Mouse (Mus musculus) bone marrow macrophage, adult 2 months (primary cell): ENCODE measurements at regions not wholly inside any gene's neighbourhood (a gene's known extent, or its start where the extent isn't known, plus 50 kb on each side); places are given as distances from the start of the nearest gene placed in this dataset.

Experiments
- CTCF ChIP-seq: IDR thresholded peaks from 2 replicates; pipeline ENCODE4 v1.5.1; 2012; ENCODE audit warnings: low read depth, mild to moderate bottlenecking, low read length, moderate library complexity
- POLR2A ChIP-seq: IDR thresholded peaks from 2 replicates; pipeline ENCODE4 v1.6.1; 2012; ENCODE audit warnings: mild to moderate bottlenecking, low read depth, low read length, borderline replicate concordance

DNA sequence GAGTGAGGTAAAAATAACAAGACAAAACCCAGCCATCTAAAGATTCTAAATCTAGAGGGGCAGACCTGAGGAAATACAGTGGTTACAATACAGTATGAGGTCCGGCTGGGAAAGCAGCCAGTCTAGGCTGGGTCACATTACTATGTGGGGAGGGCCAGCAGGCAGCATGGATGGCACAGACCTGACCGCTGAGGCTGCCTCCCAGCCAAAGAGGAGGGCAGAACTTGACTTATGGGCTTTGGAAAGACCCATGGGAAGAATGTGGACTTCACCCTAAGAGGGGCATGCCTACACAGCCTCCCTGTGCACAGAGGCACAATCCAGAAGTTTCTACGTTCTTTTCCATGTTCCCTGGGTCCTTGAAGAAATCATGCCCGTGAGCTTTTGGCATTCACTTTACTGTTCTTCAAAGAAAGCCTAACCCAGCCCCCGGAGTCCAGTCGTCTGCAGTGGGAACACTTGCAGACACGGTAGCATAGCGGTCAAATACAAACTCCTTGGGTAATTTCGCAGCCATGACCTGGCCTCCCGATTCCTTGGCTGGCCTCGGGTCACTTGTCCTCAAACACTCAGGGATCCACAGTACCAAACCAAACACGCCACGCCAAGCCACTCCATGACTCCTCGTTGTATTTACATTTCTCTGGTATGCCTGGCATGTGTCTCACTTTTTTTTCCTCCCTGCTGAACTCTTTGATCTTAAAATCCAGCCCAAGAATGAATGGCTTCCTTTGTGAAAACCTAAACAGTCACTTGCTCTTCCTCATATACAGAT, 101.0 kb upstream of the Gm26657 start:
- TF ChIP-seq POLR2A (no peak), CTCF (no peak)
